Mouse (Mus musculus) neural tube, embryonic 14.5 days (tissue): ENCODE data around the gene Ywhab. TPM values are rescaled to one million over a fixed set of nuclear protein-coding genes. Genes with fewer than 3 reads are reported as not detected.

Experiments
- ATAC-seq: fragments of 200-750 bp; cut with Nextera tagmentation; 2 replicates; pipeline ENCODE4 v1.8.0; 2017; ENCODE audit warnings: low read depth, mild to moderate bottlenecking, moderate TSS enrichment, moderate library complexity
- H3K27ac ChIP-seq: fragments of 300-500 bp; sonication (generic); 2 replicates; pipeline ENCODE4 v1.5.1; 2014; ENCODE audit warnings: low read depth, mild to moderate bottlenecking, control low read depth, low read length, moderate library complexity, mixed read lengths
- H3K27me3 ChIP-seq: fragments of 300-500 bp; sonication (generic); 2 replicates; pipeline ENCODE4 v1.6.1; 2014; ENCODE audit warnings: low read length; ENCODE audit not compliant: control insufficient read depth, insufficient read depth
- H3K36me3 ChIP-seq: fragments of 300-500 bp; sonication (generic); 2 replicates; pipeline ENCODE4 v1.6.1; 2014; ENCODE audit warnings: low read length, mixed read lengths; ENCODE audit not compliant: control insufficient read depth, insufficient read depth
- H3K4me1 ChIP-seq: fragments of 300-500 bp; sonication (generic); 2 replicates; pipeline ENCODE4 v1.6.1; 2014; ENCODE audit warnings: low read length; ENCODE audit not compliant: control insufficient read depth, insufficient read depth
- H3K4me2 ChIP-seq: fragments of 300-500 bp; sonication (generic); 2 replicates; pipeline ENCODE4 v1.6.1; 2014; ENCODE audit warnings: mild to moderate bottlenecking, low read depth, low read length, control low read depth
- H3K4me3 ChIP-seq: fragments of 300-500 bp; sonication (generic); 2 replicates; pipeline ENCODE4 v1.5.1; 2014; ENCODE audit warnings: low read depth, low read length, control low read depth, mixed read lengths
- H3K9ac ChIP-seq: fragments of 300-500 bp; sonication (generic); replicated peaks from 2 replicates; pipeline ENCODE4 v1.6.1; 2014; ENCODE audit warnings: low read depth, mild to moderate bottlenecking, control low read depth, low read length, mixed read lengths
- H3K9me3 ChIP-seq: fragments of 300-500 bp; sonication (generic); 2 replicates; pipeline ENCODE4 v1.6.1; 2016; ENCODE audit warnings: low read length; ENCODE audit not compliant: control insufficient read depth
- WGBS: fragments of 180-500 bp; shearing (Covaris S2); extraction: QIAGEN DNeasy Blood & Tissue Kit; methylation state at CpG from one replicate; pipeline ENCODE4 v1.1.7; 2014; 5-methylcytosine and 5-hydroxymethylcytosine counted together
- polyA plus RNA-seq: library from polyadenylated mRNA; unstranded; fragments of >200 nt; fragmentation: Nextera tagmentation; extraction: Ambion mirVana; gene quantifications from 2 replicates; pipeline ENCODE4 v1.2.1, GENCODE M21; 2014

Gene Ywhab
- polyA plus RNA-seq, 1 experiment from 2014 or later = 466 TPM

DNA sequence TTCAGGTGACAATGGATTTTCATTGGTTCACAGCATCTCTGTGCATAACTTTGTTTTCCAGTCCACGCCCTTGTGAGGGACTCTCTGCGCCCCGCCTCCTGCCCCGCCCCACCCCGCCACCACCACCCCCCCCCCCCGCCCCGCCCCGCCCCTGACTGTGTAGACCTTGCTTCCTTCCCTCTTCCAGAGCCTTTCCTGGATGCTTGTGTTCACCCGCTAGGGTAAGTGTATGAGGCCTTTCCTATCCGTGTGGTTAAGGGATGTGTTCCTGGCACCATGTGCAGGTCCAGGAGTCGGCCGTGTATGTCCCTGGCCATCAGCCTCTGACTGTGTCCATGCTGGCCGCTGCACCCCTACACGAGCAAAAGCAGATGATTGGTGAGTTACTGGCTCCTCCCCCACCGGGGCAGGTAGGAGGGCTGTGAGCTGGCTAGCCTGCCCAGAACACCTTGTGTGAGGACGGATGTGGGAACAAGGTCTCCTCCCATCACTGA is 52.5 kb downstream of the Ywhab start:
- H3K9me3 ChIP-seq = no peaks in the 10 kb centered on the region
- peak overlapping the region; percentile 33; the same call in 1 of the 2 replicates for H3K4me2 ChIP-seq
- no peak overlapping the region for H3K27ac ChIP-seq
- no peaks in the 10 kb centered on the region for H3K4me1 ChIP-seq
- no peaks in the 10 kb centered on the region for H3K27me3 ChIP-seq
- H3K9ac ChIP-seq = no peak overlapping the region
- H3K36me3 ChIP-seq = 0 out of 2 replicates have a peak, but pooled peaks cover 2% of the 10 kb centered on the region
- WGBS = 7% methylated on average over 12 of the region's 16 CpGs
- H3K4me3 ChIP-seq = no peak overlapping the region
- ATAC-seq = peak; percentile 54; the same call in 1 of the 2 replicates

GRCm38 (mm10) chr2:164053767-164054166 is 59.0 kb downstream of the Ywhab start:
- no peaks in the 10 kb centered on the region for H3K9me3 ChIP-seq
- peaks cover 41% of the 10 kb centered on the region for H3K36me3 ChIP-seq
- no peak for ATAC-seq
- no peaks in the 10 kb centered on the region for H3K4me1 ChIP-seq
- no peaks in the 10 kb centered on the region for H3K27me3 ChIP-seq
- no peak overlapping the region for H3K4me3 ChIP-seq
- WGBS = 94% methylated on average over 8 of the region's 8 CpGs
- no peak overlapping the region for H3K27ac ChIP-seq
- no peak overlapping the region for H3K4me2 ChIP-seq
- no peak overlapping the region for H3K9ac ChIP-seq

DNA sequence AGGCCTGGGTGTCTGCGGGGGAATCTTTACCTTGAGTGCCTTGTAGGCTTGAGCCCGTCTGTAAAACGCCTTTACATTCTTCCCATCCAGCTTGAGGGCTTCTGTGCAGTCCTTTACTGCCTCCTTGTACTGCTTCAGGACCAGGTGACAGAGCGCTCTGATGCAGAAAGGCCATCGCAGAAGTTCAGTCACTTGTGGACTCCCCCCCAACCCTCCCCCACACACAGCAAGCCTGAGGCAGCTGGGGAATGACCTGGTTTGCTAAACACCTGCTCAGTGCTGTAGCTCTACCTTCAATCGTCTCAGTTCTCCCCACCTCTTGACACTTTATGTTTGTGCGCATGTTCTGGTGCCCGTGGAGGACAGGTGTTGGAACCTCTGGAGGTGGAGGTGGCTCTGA is 59.9 kb downstream of the Ywhab start:
- H3K27me3 ChIP-seq = no peaks in the 10 kb centered on the region
- ATAC-seq = no peak
- 96% methylated on average over 8 of the region's 8 CpGs for WGBS
- H3K4me2 ChIP-seq = no peak overlapping the region
- H3K36me3 ChIP-seq = peaks cover 47% of the 10 kb centered on the region
- no peaks in the 10 kb centered on the region for H3K9me3 ChIP-seq
- no peak overlapping the region for H3K27ac ChIP-seq
- no peaks in the 10 kb centered on the region for H3K4me1 ChIP-seq
- no peak overlapping the region for H3K9ac ChIP-seq
- H3K4me3 ChIP-seq = no peak overlapping the region

DNA sequence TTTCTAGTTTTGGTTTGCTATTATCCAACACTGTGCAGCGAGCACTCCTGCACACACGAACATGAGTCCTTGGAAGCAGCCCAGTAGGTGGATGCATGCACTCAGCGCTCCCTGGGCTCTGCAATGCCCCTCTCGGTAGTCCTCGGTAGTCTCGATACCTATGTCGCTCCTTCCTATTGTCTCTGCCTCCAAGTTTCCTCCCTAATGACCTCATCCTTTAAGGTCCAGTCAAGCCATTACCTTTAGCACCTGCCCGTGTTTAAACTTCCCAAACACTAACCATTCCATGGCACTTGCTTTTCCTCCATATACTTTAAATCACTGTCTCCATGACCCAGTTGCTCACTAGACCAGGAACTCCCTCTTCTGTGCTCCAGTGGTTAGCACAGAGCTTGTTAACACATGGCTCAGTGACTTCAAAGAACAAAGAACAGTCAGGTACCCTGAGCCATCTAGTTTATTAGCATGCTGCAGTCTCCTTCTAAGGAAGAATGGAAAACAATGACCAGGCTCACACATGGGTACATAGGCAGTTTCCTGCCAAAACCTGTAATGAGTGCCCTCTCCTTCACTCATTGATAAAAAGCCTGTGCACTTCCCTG is 65.0 kb downstream of the Ywhab start:
- ATAC-seq = no peak
- Histone ChIP-seq H3K9ac (no peak overlapping the region), H3K4me1 (no peaks in the 10 kb centered on the region), H3K27ac (no peak overlapping the region), H3K27me3 (no peaks in the 10 kb centered on the region), H3K4me2 (no peak overlapping the region), H3K9me3 (no peaks in the 10 kb centered on the region), H3K4me3 (no peak overlapping the region), H3K36me3 (peaks cover 53% of the 10 kb centered on the region)
- WGBS = 94% methylated on average over 8 of the region's 8 CpGs

Other genes with a start within 250 kb of the Ywhab start
- 2.5 and 3.1 TPM in 2 replicates for gene Ada, start 244.7 kb upstream of the Ywhab start, polyA plus RNA-seq
- 0.19 and 0.40 TPM in 2 replicates for gene Ccn5, start 174.1 kb upstream of the Ywhab start, polyA plus RNA-seq
- gene Kcnk15, start 141.3 kb upstream of the Ywhab start, polyA plus RNA-seq = 0.11 and 0.32 TPM in 2 replicates
- 6.1 and 8.3 TPM in 2 replicates for gene Rims4, start 76.3 kb upstream of the Ywhab start, polyA plus RNA-seq
- 2.0 and 2.8 TPM in 2 replicates for gene Pabpc1l, start 30.5 kb downstream of the Ywhab start, polyA plus RNA-seq
- 24.7 and 26.3 TPM in 2 replicates for gene Stk4, start 75.4 kb downstream of the Ywhab start, polyA plus RNA-seq
- 49.4 and 49.7 TPM in 2 replicates for gene Tomm34, start 76.2 kb downstream of the Ywhab start, polyA plus RNA-seq
- 1.1 and 1.7 TPM in 2 replicates for gene Kcns1, start 176.2 kb downstream of the Ywhab start, polyA plus RNA-seq
- not detected in 2 replicates for gene Wfdc5, start 187.8 kb downstream of the Ywhab start, polyA plus RNA-seq
- not detected in 2 replicates for gene Wfdc12, start 195.6 kb downstream of the Ywhab start, polyA plus RNA-seq
- gene Wfdc15a, start 205.2 kb downstream of the Ywhab start, polyA plus RNA-seq = not detected in 2 replicates
- gene Wfdc15b, start 226.7 kb downstream of the Ywhab start, polyA plus RNA-seq = not detected in 2 replicates
- gene Svs2, start 243.5 kb downstream of the Ywhab start, polyA plus RNA-seq = not detected in 2 replicates